Mouse (Mus musculus): Measurements from ENCODE around the gene Nprl3.
"Not testable (repeated sequence)": the region's sequence is repeated elsewhere in the genome, so short reads cannot be mapped to it uniquely, and the experiment has no call there.

The Nprl3 gene

GRCm38 (mm10) chr11:32267188-32267884, at the start of gene Nprl3:
Gene Nprl3, minus strand, starts transcription at chr11:32267707.
- DNase-seq (ENCODE audit: low read depth in 1 of 2, low spot score in 2 of 2), result peak; percentile 84 to 89

- no peak for DNase-seq (ENCODE audit: low read depth in 1 of 2, low spot score in 2 of 2)
Observed at GRCm38 (mm10) chr11:32316009-32316408, 48.5 kb upstream of the Nprl3 start.

- no peak for DNase-seq (ENCODE audit: low read depth in 1 of 2, low spot score in 2 of 2)
Observed at GRCm38 (mm10) chr11:32309928-32310327, 42.4 kb upstream of the Nprl3 start.

- no peak for DNase-seq (ENCODE audit: low read depth in 1 of 2, low spot score in 2 of 2)
Observed at GRCm38 (mm10) chr11:32309446-32309845, 41.9 kb upstream of the Nprl3 start.

- no peak for DNase-seq (ENCODE audit: low read depth in 1 of 2, low spot score in 2 of 2)
Observed at GRCm38 (mm10) chr11:32307006-32307405, 39.5 kb upstream of the Nprl3 start.

GRCm38 (mm10) chr11:32303455-32303854, 35.9 kb upstream of the Nprl3 start:
- DNase-seq (ENCODE audit: low read depth in 1 of 2, low spot score in 2 of 2), result no peak

GRCm38 (mm10) chr11:32302824-32303419, 35.4 kb upstream of the Nprl3 start:
- DNase-seq (ENCODE audit: low read depth in 1 of 2, low spot score in 2 of 2), result no peak

- no peak for DNase-seq (ENCODE audit: low read depth in 1 of 2, low spot score in 2 of 2)
Observed at GRCm38 (mm10) chr11:32301506-32301905, 34.0 kb upstream of the Nprl3 start.

GRCm38 (mm10) chr11:32300279-32301267, 33.1 kb upstream of the Nprl3 start:
- no peak for DNase-seq (ENCODE audit: low read depth in 1 of 2, low spot score in 2 of 2)

- peak in 1 of 2 experiments; percentile 24 for DNase-seq (ENCODE audit: low read depth in 1 of 2, low spot score in 2 of 2)
Observed at GRCm38 (mm10) chr11:32299865-32300264, 32.4 kb upstream of the Nprl3 start, which contains the start of gene Hbq1a. Gene Hbq1a, plus strand, starts transcription at chr11:32300069.

- DNase-seq (ENCODE audit: low read depth in 1 of 2, low spot score in 2 of 2), result no peak
Observed at GRCm38 (mm10) chr11:32298532-32298918, 31.0 kb upstream of the Nprl3 start.

- DNase-seq (ENCODE audit: low read depth in 1 of 2, low spot score in 2 of 2), result no peak
Observed at GRCm38 (mm10) chr11:32297866-32298531, 30.5 kb upstream of the Nprl3 start.

GRCm38 (mm10) chr11:32297417-32297816, 29.9 kb upstream of the Nprl3 start:
- not testable (repeated sequence) for DNase-seq (ENCODE audit: low read depth in 1 of 2, low spot score in 2 of 2)

- not testable (repeated sequence) for DNase-seq (ENCODE audit: low read depth in 1 of 2, low spot score in 2 of 2)
Observed at GRCm38 (mm10) chr11:32296203-32296602, 28.7 kb upstream of the Nprl3 start, which contains the start of gene Hba-a2. Gene Hba-a2, plus strand, starts transcription at chr11:32296489.

GRCm38 (mm10) chr11:32293479-32293878, 26.0 kb upstream of the Nprl3 start:
- DNase-seq (ENCODE audit: low read depth in 1 of 2, low spot score in 2 of 2), result not testable (repeated sequence)

- DNase-seq (ENCODE audit: low read depth in 1 of 2, low spot score in 2 of 2), result not testable (repeated sequence)
Observed at GRCm38 (mm10) chr11:32292819-32293218, 25.3 kb upstream of the Nprl3 start.

- no peak for DNase-seq (ENCODE audit: low read depth in 1 of 2, low spot score in 2 of 2)
Observed at GRCm38 (mm10) chr11:32287493-32287825, 20.0 kb upstream of the Nprl3 start.

- DNase-seq (ENCODE audit: low read depth in 1 of 2, low spot score in 2 of 2), result peak; percentile 37 to 40
Observed at GRCm38 (mm10) chr11:32286695-32287492, 19.4 kb upstream of the Nprl3 start, which contains the start of gene Hbq1b. Gene Hbq1b, plus strand, starts transcription at chr11:32286965.

- not testable (repeated sequence) for DNase-seq (ENCODE audit: low read depth in 1 of 2, low spot score in 2 of 2)
Observed at GRCm38 (mm10) chr11:32285887-32286286, 18.4 kb upstream of the Nprl3 start.
